Mouse (Mus musculus): ENCODE results near the gene Cobl. TPM values are rescaled to one million over a fixed set of nuclear protein-coding genes. Genes with fewer than 3 reads are reported as not detected.

Gene Cobl
- polyA plus RNA-seq, 1 experiment from 2014 or later = 15.6 TPM

GRCm38 (mm10) chr11:12376628-12377027 is 88.1 kb downstream of the Cobl start:
- WGBS = 33% methylated on average over 3 of the region's 3 CpGs
- Histone ChIP-seq H3K27me3 (replicated peaks) (0 out of 2 replicates have a peak, but pooled peaks cover 2% of the 10 kb centered on the region), H3K4me3 (replicated peaks) (no peak overlapping the region), H3K9ac (replicated peaks) (no peak overlapping the region), H3K27ac (replicated peaks) (no peak overlapping the region), H3K36me3 (no peaks in the 10 kb centered on the region), H3K9me3 (replicated peaks) (no peaks in the 10 kb centered on the region), H3K4me1 (no peaks in the 10 kb centered on the region), H3K4me2 (no peak overlapping the region)
- ATAC-seq (ENCODE audit: low FRiP score) = no peak

GRCm38 (mm10) chr11:12373106-12374098 is 91.4 kb downstream of the Cobl start:
- WGBS = 36% methylated on average over 12 of the region's 12 CpGs
- H3K4me2 ChIP-seq = no peak overlapping the region
- peak; percentile 92 for ATAC-seq (ENCODE audit: low FRiP score)
- H3K27ac ChIP-seq (replicated peaks) = no peak overlapping the region
- 0 out of 2 replicates have a peak, but pooled peaks cover 2% of the 10 kb centered on the region for H3K27me3 ChIP-seq (replicated peaks)
- no peak overlapping the region for H3K9ac ChIP-seq (replicated peaks)
- no peak overlapping the region for H3K4me3 ChIP-seq (replicated peaks)
- no peaks in the 10 kb centered on the region for H3K4me1 ChIP-seq
- no peaks in the 10 kb centered on the region for H3K36me3 ChIP-seq
- no peaks in the 10 kb centered on the region for H3K9me3 ChIP-seq (replicated peaks)

- Histone ChIP-seq H3K9ac (replicated peaks) (no peak overlapping the region), H3K27ac (replicated peaks) (no peak overlapping the region), H3K36me3 (no peaks in the 10 kb centered on the region), H3K4me2 (no peak overlapping the region), H3K4me3 (replicated peaks) (no peak overlapping the region), H3K4me1 (no peaks in the 10 kb centered on the region), H3K27me3 (replicated peaks) (0 out of 2 replicates have a peak, but pooled peaks cover 2% of the 10 kb centered on the region), H3K9me3 (replicated peaks) (no peaks in the 10 kb centered on the region)
- ATAC-seq (ENCODE audit: low FRiP score) = no peak
Observed at GRCm38 (mm10) chr11:12370957-12371356, 93.8 kb downstream of the Cobl start.

DNA sequence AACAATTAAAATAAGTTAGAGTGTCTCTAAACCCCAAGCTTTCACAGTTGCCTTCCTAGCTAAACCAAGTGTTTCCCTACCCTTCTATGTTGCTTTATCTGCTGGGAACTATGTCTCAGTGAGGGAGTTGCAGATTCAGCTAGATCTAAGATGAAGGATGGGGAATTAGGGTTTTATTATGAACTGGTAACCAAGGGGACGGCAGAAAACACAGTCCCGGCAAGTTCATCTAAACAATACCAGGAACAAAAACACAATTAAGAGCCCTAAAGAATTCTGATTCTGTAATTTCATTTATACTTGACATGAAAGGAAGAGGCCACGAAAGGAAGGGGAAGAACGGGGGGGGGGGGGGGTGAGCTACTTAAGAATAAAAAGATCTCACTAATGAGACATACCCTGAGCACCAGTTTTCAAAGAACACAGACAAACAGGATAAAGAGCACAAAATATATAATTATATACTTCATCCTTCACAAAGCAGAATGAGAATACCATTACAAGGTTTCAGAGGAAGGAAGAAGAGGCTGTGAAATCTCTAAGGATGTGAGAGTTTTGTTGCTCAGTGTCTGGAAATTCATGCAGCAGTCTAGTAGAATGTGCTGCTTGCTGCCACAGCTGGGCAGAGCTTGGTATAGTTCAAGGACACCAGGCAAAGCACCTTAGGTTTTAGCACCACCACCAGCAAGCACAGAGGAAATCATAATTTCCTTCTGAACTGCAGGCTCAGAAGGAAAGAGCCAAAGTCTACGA is 97.2 kb downstream of the Cobl start:
- WGBS = 64% methylated on average over 5 of the region's 5 CpGs
- no peak for ATAC-seq (ENCODE audit: low FRiP score)

DNA sequence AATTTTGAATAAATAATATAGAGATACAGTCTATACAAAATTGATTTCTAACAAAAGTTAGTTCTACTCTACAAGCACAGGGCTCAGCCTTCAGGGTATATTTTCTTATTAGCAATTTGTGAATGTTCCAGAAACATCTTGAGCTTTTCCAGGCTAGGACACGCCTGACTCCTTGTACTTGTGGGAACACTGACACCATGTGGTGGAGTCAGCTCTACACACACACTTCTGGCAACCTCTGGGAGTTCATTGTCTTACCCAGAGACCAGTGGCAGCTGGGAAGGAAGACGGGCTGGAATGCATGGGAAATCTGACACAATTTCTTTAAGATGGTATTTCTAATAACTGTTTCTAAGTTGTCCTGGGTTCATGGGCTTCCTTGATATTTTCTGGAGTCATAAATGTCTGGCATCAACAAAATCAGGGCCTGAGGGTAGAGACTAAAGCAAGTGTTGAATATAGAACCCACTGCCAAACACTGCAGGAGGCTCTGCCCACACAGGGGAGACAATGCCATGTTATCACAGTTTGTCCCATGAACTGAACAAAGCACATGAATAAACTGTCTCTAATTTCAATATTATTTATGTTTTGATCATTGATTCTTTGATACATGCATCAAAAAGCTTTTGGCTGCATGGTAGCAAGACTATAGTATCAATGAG is 105.3 kb downstream of the Cobl start:
- H3K4me3 ChIP-seq (replicated peaks) = no peak overlapping the region
- no peak overlapping the region for H3K4me2 ChIP-seq
- no peak overlapping the region for H3K9ac ChIP-seq (replicated peaks)
- 8% methylated on average over 2 of the region's 2 CpGs for WGBS
- no peaks in the 10 kb centered on the region for H3K27me3 ChIP-seq (replicated peaks)
- no peaks in the 10 kb centered on the region for H3K9me3 ChIP-seq (replicated peaks)
- H3K27ac ChIP-seq (replicated peaks) = no peak overlapping the region
- H3K36me3 ChIP-seq = no peaks in the 10 kb centered on the region
- no peaks in the 10 kb centered on the region for H3K4me1 ChIP-seq
- ATAC-seq (ENCODE audit: low FRiP score) = peak; percentile 95

More for the DNA sequence above, 97.2 kb downstream of the Cobl start:
- Histone ChIP-seq H3K27me3 (replicated peaks) (no peaks in the 10 kb centered on the region), H3K4me1 (no peaks in the 10 kb centered on the region), H3K9ac (replicated peaks) (no peak overlapping the region), H3K9me3 (replicated peaks) (no peaks in the 10 kb centered on the region), H3K4me3 (replicated peaks) (no peak overlapping the region), H3K36me3 (no peaks in the 10 kb centered on the region), H3K27ac (replicated peaks) (no peak overlapping the region), H3K4me2 (no peak overlapping the region)

- Histone ChIP-seq H3K9me3 (replicated peaks) (no peaks in the 10 kb centered on the region), H3K36me3 (no peaks in the 10 kb centered on the region), H3K4me2 (no peak overlapping the region), H3K27me3 (replicated peaks) (no peaks in the 10 kb centered on the region), H3K4me3 (replicated peaks) (no peak overlapping the region), H3K9ac (replicated peaks) (no peak overlapping the region), H3K4me1 (no peaks in the 10 kb centered on the region), H3K27ac (replicated peaks) (no peak overlapping the region)
- no peak for ATAC-seq (ENCODE audit: low FRiP score)
- WGBS = 80% methylated on average over 4 of the region's 4 CpGs
Observed at GRCm38 (mm10) chr11:12358602-12359001, 106.2 kb downstream of the Cobl start.

DNA sequence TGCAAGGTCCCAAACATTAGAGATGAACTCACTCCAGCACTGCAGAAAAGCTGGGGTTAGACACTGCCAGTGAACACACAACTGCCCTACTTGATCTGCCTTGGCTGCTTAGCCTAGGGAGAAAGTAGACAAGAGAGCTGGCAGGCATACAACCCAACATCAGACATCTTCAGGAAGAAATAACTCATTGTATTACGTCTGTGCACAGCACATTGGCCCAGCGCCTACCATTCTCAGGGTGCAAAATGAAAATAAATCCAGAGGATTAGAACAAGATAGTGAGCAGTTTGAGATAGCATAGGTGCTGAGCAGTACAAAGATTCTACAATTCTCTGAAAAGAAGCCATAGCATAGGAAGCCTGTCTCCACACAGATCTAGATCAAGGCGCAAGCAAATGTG is 109.1 kb downstream of the Cobl start:
- H3K9ac ChIP-seq (replicated peaks) = no peak overlapping the region
- no peak for ATAC-seq (ENCODE audit: low FRiP score)
- H3K36me3 ChIP-seq = no peaks in the 10 kb centered on the region
- no peaks in the 10 kb centered on the region for H3K27me3 ChIP-seq (replicated peaks)
- 0 out of 2 replicates have a peak, but pooled peaks cover 9% of the 10 kb centered on the region for H3K4me1 ChIP-seq
- H3K9me3 ChIP-seq (replicated peaks) = no peaks in the 10 kb centered on the region
- no peak overlapping the region for H3K27ac ChIP-seq (replicated peaks)
- WGBS = 86% methylated on average over 3 of the region's 3 CpGs
- no peak overlapping the region for H3K4me3 ChIP-seq (replicated peaks)
- H3K4me2 ChIP-seq = no peak overlapping the region

- WGBS = 44% methylated on average over 3 of the region's 3 CpGs
Observed at GRCm38 (mm10) chr11:12350986-12351546, 113.7 kb downstream of the Cobl start.

GRCm38 (mm10) chr11:12350086-12350485 is 114.7 kb downstream of the Cobl start:
- Histone ChIP-seq H3K4me3 (replicated peaks) (no peak overlapping the region), H3K27ac (replicated peaks) (no peak overlapping the region), H3K36me3 (no peaks in the 10 kb centered on the region), H3K9me3 (replicated peaks) (no peaks in the 10 kb centered on the region), H3K27me3 (replicated peaks) (no peaks in the 10 kb centered on the region), H3K4me2 (no peak overlapping the region), H3K4me1 (0 out of 2 replicates have a peak, but pooled peaks cover 9% of the 10 kb centered on the region), H3K9ac (replicated peaks) (no peak overlapping the region)
- ATAC-seq (ENCODE audit: low FRiP score) = no peak
- 90% methylated on average over 1 of the region's 1 CpGs for WGBS

More at GRCm38 (mm10) chr11:12350986-12351546, 113.7 kb downstream of the Cobl start:
- no peak overlapping the region for H3K9ac ChIP-seq (replicated peaks)
- H3K27me3 ChIP-seq (replicated peaks) = no peaks in the 10 kb centered on the region
- H3K36me3 ChIP-seq = no peaks in the 10 kb centered on the region
- peak overlapping the region; percentile 33; the same call in 1 of the 2 replicates for H3K27ac ChIP-seq (replicated peaks)
- H3K4me3 ChIP-seq (replicated peaks) = no peak overlapping the region
- H3K4me2 ChIP-seq = no peak overlapping the region
- no peaks in the 10 kb centered on the region for H3K9me3 ChIP-seq (replicated peaks)
- ATAC-seq (ENCODE audit: low FRiP score) = no peak
- H3K4me1 ChIP-seq = 0 out of 2 replicates have a peak, but pooled peaks cover 9% of the 10 kb centered on the region

- Histone ChIP-seq H3K4me3 (replicated peaks) (no peak overlapping the region), H3K4me1 (0 out of 2 replicates have a peak, but pooled peaks cover 6% of the 10 kb centered on the region), H3K9me3 (replicated peaks) (no peaks in the 10 kb centered on the region), H3K4me2 (no peak overlapping the region), H3K27me3 (replicated peaks) (no peaks in the 10 kb centered on the region), H3K27ac (replicated peaks) (no peak overlapping the region), H3K36me3 (no peaks in the 10 kb centered on the region), H3K9ac (replicated peaks) (no peak overlapping the region)
- 79% methylated on average over 2 of the region's 2 CpGs for WGBS
- no peak for ATAC-seq (ENCODE audit: low FRiP score)
Observed at GRCm38 (mm10) chr11:12346486-12346885, 118.3 kb downstream of the Cobl start.

GRCm38 (mm10) chr11:12343686-12344085 is 121.1 kb downstream of the Cobl start:
- H3K4me3 ChIP-seq (replicated peaks) = no peak overlapping the region
- H3K9me3 ChIP-seq (replicated peaks) = no peaks in the 10 kb centered on the region
- H3K27ac ChIP-seq (replicated peaks) = no peak overlapping the region
- ATAC-seq (ENCODE audit: low FRiP score) = no peak
- no peak overlapping the region for H3K9ac ChIP-seq (replicated peaks)
- 94% methylated on average over 4 of the region's 4 CpGs for WGBS
- H3K4me1 ChIP-seq = no peaks in the 10 kb centered on the region
- H3K4me2 ChIP-seq = no peak overlapping the region
- H3K27me3 ChIP-seq (replicated peaks) = no peaks in the 10 kb centered on the region
- H3K36me3 ChIP-seq = no peaks in the 10 kb centered on the region
